Mouse (Mus musculus) heart, adult 8-10 months (tissue): ENCODE measurements around the gene Apol7b. TPM values are rescaled to one million over a fixed set of nuclear protein-coding genes. Genes with fewer than 3 reads are reported as not detected.

Experiments
- DNase-seq: peaks from one replicate; pipeline ENCODE4 v3.0.0; 2022; ENCODE audit warnings: low spot score
- total RNA-seq, 4 experiments: library from RNA; stranded (reverse); gene quantifications; 2 replicates each; pipeline ENCODE4 v1.2.4; 2022

Gene Apol7b
- total RNA-seq, 4 experiments from 2014 or later: 0.17 to 0.41 TPM; not detected in 2

DNA sequence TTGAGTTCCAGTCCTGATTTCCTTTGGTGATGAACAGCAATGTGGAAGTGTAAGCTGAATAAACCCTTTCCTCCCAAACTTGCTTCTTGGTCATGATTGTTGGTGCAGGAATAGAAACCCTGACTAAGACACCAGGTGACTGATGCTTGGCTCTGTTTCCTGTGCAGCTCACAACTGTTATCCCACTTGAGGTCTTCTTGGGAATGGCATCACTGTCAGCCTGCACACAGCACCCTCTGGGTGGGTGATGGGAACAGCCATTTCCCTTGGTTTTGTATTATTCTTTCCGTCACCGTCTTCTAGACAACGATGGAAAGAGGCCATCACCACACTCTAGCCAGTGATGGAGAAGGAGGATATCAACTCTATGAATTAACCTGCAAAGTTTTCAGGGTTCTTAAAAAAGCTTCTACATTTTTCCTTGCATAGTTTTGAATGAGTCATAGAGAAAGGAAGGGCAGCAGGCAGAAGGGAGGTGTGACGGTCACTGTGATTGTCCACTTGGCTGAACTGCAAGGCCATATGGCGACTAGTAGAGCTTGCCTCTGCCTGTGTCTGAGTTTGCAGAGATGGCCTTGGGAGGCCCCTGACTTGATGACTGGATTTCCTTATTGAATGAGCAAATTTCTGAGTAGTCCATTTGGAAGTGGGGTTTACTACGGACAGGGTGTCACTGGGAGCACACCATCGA, 62.8 kb downstream of the Apol7b start:
- no peak for DNase-seq

GRCm38 (mm10) chr15:77382880-77383279, 64.4 kb downstream of the Apol7b start:
- DNase-seq: no peak

DNA sequence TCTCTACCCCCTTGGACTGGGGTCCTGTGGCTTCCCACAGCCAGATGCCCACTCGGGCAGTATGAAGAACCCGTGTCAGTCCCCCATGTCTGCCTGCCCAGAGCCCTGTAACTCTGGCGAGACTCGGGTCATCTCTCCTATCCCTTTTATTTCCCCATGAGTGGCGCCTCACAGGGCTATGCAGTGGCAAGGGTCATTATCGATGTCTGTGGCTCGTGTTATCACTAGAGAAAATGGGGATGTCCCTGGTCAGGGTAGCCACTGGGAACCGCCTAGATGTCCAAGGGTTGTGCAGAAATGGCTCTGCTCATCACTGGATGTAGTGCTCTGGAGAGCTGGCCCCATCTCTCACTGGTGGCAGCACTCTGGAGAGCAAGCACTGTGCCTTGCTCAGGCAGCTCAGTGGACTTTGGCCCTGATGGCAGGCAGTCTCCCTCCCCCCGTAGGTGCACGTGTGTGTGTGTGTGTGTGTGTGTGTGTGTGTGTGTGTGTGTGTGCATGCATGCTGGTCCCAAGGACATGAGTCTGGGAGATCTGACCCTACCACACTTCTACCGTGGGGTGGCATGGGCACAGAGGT, 64.9 kb downstream of the Apol7b start:
- DNase-seq: no peak

GRCm38 (mm10) chr15:77381481-77381880, 65.8 kb downstream of the Apol7b start:
- DNase-seq: no peak

DNA sequence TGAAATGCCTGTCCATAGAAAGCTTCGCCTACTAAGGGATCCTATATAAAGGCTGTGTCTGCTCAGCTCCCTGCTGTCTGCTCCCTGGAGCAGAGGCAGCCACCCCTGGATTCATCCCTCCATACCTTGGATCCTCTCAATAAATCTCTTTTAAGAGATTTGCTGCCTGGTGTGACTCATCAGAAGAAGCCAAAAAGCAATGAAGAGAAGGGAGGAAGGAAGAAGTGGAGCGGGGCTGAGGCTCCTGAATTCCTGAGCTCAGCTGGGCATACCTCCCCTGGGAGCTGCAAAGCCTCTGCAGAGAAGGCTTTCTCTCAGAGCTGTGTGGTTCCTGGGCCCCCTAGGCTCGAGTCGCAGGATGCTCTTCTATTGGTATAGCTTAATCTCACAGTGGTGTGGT, 67.4 kb downstream of the Apol7b start:
- DNase-seq: no peak

- DNase-seq: no peak
Measured at GRCm38 (mm10) chr15:77377419-77377818, 69.9 kb downstream of the Apol7b start.

DNA sequence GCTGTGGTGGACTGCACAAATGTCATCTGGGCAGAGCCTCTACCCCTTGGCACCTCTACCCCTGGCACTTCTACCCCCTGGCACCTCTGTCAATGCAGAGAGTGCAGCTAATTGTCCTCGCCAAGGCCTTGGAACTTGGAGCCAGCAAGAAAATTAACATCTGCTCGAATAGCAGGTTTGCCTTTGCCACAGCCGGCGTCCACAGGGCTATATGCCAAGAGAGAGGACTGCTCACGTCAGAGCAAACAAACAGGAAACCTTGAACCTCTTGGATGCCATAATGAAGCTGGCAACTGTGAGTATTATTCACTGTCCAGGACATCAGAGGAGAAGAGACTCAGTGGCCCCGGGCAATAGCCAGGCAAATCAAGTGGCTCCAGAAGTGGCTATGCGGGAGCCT, 70.4 kb downstream of the Apol7b start:
- no peak for DNase-seq

Other genes starting within 250 kb of the Apol7b start
- 100 to 1,000 TPM in 2 of 4 experiments, 10 to 100 TPM in 2; 87.6 to 108 (median 101) TPM for gene Rbfox2, start 140.5 kb downstream of the Apol7b start, total RNA-seq
- under 1 TPM in 2 of 4 experiments, not detected in 2; 0.09 to 0.19 TPM for gene Apol7a, start 48.4 kb downstream of the Apol7b start, total RNA-seq
- under 1 TPM in 1 of 4 experiments, not detected in 3; 0.19 TPM for gene Apol9a, start 36.4 kb downstream of the Apol7b start, total RNA-seq
- under 1 TPM in 1 of 4 experiments, not detected in 3; 0.11 TPM for gene Apol10a, start 29.6 kb upstream of the Apol7b start, total RNA-seq
- gene Apol11a, start 60.8 kb upstream of the Apol7b start, total RNA-seq: under 1 TPM in 1 of 4 experiments, not detected in 3; 0.20 TPM
- gene Apol7c, start 85.8 kb upstream of the Apol7b start, total RNA-seq: not detected
- gene 1700025B11Rik, start 114.4 kb upstream of the Apol7b start, total RNA-seq: not detected
- gene Apol10b, start 148.6 kb upstream of the Apol7b start, total RNA-seq: 1 to 10 TPM in 3 of 4 experiments, under 1 TPM in 1; 0.86 to 1.9 (median 1.2) TPM
- not detected for gene Gm36245, start 151.8 kb upstream of the Apol7b start, total RNA-seq
- gene Apol11b, start 195.8 kb upstream of the Apol7b start, total RNA-seq: 1 to 10 TPM in 3 of 4 experiments, under 1 TPM in 1; 0.31 to 2.8 (median 1.3) TPM